Mouse (Mus musculus): ENCODE results near the gene Dpp4.

DNA sequence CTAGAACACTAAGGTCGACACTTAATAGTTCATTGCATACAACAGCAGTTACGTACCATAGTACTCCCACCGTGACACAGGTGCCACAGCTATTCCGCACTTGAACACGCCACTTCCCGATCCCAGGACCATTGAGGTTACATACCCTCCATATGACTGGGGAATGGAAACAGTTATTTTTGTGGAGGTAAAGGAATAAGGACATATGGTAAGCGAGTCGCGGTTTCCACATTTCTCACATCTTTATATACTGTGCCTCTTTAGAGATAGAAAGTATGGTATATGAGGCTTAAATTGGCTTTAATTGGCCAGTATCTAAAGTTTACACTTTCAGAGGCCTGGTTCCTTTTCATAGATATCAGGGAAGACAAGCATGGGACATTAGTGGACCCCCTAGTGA, 64.3 kb downstream of the Dpp4 start:
- no peak for TF ChIP-seq CTCF (IDR thresholded peaks at IDR 0.05; ENCODE audit: extremely low read depth, insufficient read depth, insufficient read length, insufficient replicate concordance)
- no peak for TF ChIP-seq POLR2A (IDR thresholded peaks at IDR 0.05; ENCODE audit: low read depth, low read length)
